Mouse (Mus musculus): Measurements from ENCODE around the gene Ugt1a5.

- TF ChIP-seq POLR2A (IDR thresholded peaks at IDR 0.05; ENCODE audit: low read depth, low read length) (no peak), CTCF (IDR thresholded peaks at IDR 0.05; ENCODE audit: extremely low read depth, insufficient read depth, insufficient read length, insufficient replicate concordance) (no peak)
Measured at GRCm38 (mm10) chr1:88227482-88227881, 61.7 kb downstream of the Ugt1a5 start.
